Mouse (Mus musculus) subcutaneous adipose tissue, adult 2 months (tissue): ENCODE data around the gene Nop53. TPM values are rescaled to one million over a fixed set of nuclear protein-coding genes. Genes with fewer than 3 reads are reported as not detected.

Experiments
- polyA plus RNA-seq: library from polyadenylated mRNA; depleted of rRNA; stranded (reverse); fragments of >200 nt; gene quantifications from 2 replicates; pipeline ENCODE4 v1.2.3, GENCODE M21; 2012; ENCODE audit warnings: low replicate concordance; rRNA removed

Gene Nop53
- 85.8 and 136 TPM in 2 replicates for polyA plus RNA-seq

DNA sequence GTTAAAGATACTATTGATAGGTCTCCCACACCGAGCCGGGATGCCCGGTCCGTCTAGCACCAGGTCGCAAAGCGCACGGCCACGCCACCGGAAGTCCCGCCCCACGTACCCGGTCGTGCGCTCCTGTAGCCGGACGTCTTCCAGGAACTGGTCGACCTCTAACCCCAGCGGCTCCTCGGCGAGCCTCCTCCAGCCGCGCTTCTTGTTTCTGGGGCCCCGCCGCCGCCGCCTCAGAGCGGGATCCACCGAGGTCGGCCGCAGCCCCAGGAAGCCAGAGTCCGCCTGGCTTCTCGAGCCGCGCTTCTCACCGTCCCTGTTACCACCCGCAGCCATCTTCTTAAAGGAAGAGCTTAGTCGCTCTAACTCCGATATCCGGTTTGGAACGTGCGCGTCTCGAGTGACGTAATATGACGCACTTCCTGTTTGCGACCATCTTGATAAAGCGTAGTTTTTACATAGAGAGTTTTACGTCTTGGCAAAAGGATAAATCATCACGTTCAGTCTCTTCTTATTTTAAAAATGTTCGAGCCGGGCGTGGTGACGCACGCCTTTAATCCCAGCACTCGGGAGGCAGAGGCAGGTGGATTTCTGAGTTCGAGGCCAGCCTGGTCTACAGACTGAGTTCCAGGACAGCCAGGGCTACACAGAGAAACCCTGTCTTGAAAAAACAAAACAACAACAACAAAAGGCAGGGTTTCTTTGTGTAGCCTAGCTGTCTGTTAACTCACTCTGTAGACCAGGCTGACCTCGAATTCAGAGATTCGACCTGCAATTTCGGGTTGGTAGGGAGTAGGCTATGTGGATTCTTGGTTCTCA lies at the start of gene Nop53:
Gene Nop53 (minus strand): TSS at position 354 of the 816 bp plus-strand sequence.

DNA sequence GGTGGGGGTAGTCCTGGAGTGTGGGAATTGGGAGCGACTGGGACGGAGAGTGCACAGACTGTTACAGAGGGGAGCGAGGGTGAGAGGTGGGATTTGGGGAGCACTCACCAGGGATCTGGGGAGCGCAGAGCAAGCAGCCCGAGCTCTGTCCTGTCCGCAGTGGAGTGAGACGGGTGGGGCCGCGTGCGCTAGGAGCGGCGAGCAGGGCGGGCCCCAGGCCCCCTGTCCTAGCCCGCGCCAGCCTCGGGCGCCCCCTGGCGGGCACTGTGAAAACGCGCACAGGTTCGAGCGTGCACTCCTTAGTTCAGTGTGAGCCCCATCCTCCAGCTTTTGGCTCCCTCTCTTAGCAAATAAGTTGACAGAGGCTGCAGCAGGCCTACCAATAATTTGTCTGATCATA lies 21.4 kb upstream of the Nop53 start, which contains the start of gene Ehd2:
Gene Ehd2 (minus strand): TSS at position 256 of the 400 bp plus-strand sequence.

DNA sequence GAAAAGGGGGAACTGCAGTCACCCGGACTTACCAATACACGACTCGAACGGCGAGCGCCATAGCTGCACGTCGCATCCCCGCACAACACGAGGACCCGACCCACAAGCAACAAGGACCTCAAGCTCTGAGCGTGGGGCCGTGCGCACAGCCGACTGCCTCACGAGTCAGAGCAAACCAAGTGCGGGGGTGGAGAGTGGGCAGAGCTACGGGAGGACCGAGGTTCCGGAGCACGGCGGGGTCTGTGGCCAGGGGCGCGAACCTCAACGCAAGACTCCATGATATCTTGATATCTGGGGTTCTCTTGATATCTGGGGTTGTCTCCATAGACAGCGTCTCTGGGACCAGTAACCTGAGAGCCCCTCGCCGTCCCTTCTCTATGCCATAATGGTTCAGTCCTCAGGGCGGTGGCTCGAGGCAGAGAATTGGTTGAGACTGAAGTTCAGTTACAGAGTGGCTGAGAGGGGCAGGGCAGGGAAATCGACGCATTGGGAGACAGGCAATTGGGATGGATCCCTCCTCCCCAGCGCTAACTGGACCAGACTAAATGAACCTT lies 23.6 kb downstream of the Nop53 start, which contains the start of gene Selenow:
Gene Selenow (minus strand): TSS at position 183 of the 554 bp plus-strand sequence.

Other genes starting within 250 kb of the Nop53 start
- gene Obox5, start 195.9 kb downstream of the Nop53 start, polyA plus RNA-seq = not detected in 2 replicates
- gene Obox6, start 106.4 kb downstream of the Nop53 start, polyA plus RNA-seq = not detected in 2 replicates
- not detected in 2 replicates for gene Crx, start 66.1 kb downstream of the Nop53 start, polyA plus RNA-seq
- gene Crxos, start 63.5 kb downstream of the Nop53 start, polyA plus RNA-seq = not detected in 2 replicates
- 624 and 858 TPM in 2 replicates for gene Selenow, start 23.7 kb downstream of the Nop53 start, polyA plus RNA-seq
- 242 and 668 TPM in 2 replicates for gene Ehd2, start 21.5 kb upstream of the Nop53 start, polyA plus RNA-seq
- 7.2 and 10.4 TPM in 2 replicates for gene Bicra, start 101.8 kb upstream of the Nop53 start, polyA plus RNA-seq
- not detected in 2 replicates for gene Zfp541, start 115.7 kb upstream of the Nop53 start, polyA plus RNA-seq
- 224 and 283 TPM in 2 replicates for gene Napa, start 152.4 kb upstream of the Nop53 start, polyA plus RNA-seq
- 39.1 and 45.8 TPM in 2 replicates for gene Kptn, start 173.8 kb upstream of the Nop53 start, polyA plus RNA-seq
- gene Slc8a2, start 183.8 kb upstream of the Nop53 start, polyA plus RNA-seq = 0.40 and 9.1 TPM in 2 replicates
- gene Meis3, start 229.0 kb upstream of the Nop53 start, polyA plus RNA-seq = 23.5 and 68.3 TPM in 2 replicates